Mouse (Mus musculus): ENCODE data around the gene Pcgf6.

GRCm38 (mm10) chr19:47065860-47066259 lies 15.2 kb upstream of the Pcgf6 start:
- TF ChIP-seq CTCF (IDR thresholded peaks at IDR 0.05; ENCODE audit: low read depth) (no peak), EP300 (IDR thresholded peaks at IDR 0.05; ENCODE audit: low read depth) (no peak)

Measured in heart, postnatal 0 days (tissue).